Mouse (Mus musculus) heart, postnatal 4 days (tissue): ENCODE measurements at regions not wholly inside any gene's neighbourhood (a gene's known extent, or its start where the extent isn't known, plus 50 kb on each side); places are given as distances from the start of the nearest gene placed in this dataset.

Source experiments
- DNase-seq: peaks from one replicate; pipeline ENCODE4 v3.0.0; 2021

DNA sequence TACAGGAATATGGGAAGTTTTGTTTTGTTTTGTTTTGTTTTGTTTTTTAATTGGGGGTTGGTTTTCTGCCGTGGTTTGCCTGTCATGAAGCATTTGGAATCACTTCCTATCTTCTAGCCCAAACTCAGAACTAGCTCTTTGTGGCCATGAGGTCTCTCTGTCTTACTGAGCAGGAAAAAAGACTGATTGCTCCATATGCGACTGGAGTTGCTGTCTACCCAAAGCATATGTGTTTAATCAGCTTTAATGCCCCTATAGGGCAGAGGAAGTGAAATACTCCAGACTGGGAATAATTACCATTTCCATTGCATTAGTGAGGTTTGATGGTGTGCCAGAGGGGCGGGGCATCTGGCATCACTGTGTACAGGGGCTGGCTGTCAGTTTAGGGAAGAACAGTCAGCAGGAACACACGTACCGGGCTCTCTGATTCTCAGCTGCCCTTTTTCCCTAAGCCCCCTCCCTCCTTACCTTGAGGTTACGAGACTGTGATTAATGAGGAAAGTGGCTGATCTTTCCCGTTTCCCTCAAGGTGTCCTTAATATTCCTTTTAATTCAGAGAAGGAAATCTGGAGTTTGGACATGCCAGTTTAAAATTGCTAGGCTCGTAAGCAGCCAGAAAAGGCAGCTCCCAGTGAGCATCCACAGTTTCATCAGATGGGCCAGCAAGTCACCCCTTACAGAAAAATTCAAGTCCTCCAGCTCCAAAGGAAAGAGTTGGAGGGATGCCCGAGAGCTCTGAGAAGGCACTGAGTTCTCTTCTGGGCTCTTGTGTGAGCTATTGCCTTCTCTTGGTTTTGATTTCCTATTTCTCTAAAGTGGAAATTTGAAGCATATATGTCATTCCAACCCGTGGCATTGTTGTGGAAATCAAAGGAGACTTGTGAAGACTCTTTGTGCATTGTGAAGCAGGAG lies 2482.1 kb upstream of the 5930422O12Rik start:
- no peak for DNase-seq

DNA sequence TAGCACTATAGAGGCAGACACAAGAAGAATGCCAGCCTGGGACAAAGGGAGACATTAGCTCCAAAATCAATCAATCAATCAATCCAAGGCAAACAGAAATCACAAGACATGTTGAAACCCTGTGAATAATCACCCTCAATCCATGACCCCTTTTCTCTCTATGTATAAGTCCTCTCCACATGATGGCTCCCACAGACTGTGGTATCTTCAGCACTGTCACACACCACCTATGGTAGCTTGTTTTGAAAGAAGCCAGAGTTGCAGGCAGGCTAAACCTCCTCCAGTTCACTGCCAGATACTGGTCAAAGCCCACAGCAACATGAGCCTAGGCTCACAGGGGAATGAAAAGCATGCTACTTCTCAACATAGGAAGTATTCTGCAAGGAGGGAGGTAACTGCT lies 2475.7 kb upstream of the 5930422O12Rik start:
- no peak for DNase-seq

DNA sequence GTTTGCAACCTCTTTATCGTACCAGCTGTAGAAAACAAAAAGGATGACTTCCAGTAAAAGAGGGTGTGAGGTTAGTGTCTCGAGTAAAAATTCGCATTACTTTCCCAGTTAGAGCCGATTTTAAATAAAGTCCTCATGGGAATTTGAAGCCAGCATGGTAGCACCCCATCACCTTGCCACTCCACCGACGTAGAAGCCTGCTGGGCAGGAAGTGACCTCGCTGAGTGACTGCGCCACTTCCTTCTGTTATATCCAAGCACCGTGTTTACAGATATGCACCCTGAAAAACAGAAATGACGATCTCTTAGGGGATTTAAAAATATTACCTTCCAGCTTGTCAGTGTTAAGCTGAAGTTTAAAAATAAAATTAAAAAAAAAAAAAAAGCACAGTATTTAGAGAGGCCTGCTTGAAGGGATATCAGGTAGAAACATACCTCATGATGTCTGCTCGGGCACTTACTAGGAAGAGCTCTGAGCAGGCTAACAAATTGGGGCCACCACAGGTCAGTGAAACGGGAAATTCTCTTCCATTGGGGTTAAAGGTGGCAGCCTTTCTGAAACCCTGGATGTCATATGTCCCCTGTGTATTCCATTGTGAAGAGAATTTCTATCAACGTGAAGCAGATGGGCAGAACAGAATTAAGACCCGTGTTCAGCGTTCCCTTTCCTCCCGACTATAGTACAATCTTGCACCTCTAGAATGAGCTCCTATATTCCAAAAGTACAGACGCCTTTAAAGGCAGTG lies 2468.9 kb upstream of the 5930422O12Rik start:
- DNase-seq = no peak

DNA sequence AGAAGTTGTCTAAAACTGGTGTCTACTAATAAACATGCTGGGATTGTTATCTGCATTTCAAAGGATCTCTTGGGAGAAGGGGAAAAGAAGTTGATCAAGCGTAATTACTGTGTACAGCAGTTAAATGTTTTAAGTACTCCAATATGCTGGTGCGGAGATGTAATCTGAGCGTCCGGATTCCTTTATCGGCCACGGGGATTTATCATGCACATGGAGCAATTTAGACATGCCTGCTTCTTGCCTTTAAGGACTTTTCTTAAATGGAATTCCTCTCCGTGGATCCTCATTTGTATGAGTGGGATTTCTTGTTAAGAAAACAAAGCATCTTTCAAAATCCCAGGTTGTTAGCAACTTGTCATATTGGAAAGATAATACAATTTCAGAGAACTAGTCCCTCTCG lies 2468.0 kb upstream of the 5930422O12Rik start:
- no peak for DNase-seq

DNA sequence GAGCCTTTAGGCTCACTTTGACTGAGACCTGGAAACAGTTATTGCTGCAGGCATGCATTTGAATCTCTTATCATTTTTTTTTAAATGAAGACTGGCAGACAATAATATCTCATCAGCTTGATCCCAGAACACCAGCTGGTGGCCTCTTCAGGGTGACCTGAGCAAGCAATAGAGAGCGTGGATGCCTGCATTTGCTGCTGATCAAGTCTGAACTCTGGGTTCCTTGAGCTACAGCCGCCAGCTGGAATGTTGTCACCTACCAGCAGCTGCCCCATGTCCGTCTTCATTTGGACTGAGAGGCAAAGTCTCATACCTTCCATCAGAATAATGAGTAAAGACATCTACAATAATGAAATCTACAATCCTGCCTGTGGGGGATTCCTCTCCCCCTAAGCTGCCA lies 2466.3 kb upstream of the 5930422O12Rik start:
- no peak for DNase-seq

DNA sequence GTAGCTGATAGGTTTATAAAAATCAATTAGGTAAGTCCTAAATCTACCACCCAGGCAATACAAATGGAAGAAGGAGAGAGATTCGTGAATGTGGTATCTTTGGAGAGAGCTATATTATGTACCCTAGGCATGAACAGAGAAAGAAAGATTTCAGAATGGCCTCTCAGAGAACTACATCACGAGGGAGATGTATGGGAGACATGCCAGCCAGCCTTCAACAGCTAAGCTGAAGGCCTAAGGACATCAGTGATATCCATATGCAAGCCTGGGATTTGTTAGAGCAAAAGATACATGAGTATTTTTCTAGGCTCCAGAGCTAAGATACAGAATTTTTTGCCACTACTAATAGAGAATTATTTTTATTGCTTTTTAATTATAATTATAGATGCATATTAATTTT lies 2445.7 kb upstream of the 5930422O12Rik start:
- peak; percentile 30 for DNase-seq

DNA sequence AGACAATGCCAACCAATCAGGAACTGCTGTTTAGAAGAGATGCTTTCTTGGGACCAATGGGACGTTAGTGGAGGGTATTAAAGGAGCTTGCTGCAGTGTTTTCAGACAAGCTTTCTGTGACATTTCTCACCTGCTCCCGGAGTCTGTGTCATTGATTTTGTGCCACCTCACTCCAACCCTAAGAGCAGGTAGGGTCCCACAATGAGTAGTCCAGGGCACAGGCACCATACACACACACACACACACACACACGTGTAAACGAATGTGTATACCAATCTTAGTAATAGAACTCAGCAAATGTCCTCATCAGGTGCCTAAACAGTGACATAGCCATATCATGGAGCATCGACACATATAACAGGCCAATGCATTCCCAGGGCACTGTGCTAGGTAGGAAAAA lies 2440.5 kb upstream of the 5930422O12Rik start:
- DNase-seq = no peak

DNA sequence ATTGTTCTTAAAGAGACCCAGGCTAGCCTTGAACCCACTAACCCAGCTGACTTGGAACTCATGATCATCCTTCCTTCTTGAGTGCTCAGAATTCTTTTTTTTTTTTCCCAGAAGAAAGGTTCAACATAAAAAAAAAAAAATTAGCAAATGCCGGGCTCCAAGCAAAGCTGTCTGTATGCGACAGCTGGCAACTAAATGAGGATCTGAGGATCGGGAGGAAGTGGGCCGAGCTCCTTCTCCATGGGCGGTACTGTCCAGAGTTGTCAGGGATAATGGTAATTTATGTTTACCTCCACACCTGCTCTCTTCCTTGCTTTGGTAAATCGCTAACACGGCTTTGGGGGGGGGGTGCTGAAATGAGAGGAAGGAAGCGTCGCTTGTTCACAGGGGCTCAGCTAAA lies 2429.9 kb upstream of the 5930422O12Rik start:
- DNase-seq = no peak

DNA sequence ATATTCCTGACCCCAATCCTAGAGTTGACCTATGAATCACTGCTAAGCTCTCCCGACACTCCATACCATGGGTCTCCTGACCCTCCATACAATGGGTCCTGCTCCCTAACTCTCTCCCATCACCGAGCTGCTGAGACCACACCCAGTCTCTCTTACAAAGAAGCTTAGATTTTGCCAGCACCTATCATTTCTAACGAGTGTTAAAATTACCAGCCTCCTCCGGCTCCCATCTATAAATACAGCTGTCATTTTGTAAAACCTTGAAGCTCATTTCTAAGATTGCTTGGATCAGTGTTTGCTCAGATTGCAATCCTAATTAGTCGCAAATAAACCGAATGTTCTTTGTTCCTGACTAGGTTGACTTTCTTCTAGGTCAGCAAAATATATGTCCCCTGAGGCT lies 2428.4 kb upstream of the 5930422O12Rik start:
- DNase-seq = no peak

DNA sequence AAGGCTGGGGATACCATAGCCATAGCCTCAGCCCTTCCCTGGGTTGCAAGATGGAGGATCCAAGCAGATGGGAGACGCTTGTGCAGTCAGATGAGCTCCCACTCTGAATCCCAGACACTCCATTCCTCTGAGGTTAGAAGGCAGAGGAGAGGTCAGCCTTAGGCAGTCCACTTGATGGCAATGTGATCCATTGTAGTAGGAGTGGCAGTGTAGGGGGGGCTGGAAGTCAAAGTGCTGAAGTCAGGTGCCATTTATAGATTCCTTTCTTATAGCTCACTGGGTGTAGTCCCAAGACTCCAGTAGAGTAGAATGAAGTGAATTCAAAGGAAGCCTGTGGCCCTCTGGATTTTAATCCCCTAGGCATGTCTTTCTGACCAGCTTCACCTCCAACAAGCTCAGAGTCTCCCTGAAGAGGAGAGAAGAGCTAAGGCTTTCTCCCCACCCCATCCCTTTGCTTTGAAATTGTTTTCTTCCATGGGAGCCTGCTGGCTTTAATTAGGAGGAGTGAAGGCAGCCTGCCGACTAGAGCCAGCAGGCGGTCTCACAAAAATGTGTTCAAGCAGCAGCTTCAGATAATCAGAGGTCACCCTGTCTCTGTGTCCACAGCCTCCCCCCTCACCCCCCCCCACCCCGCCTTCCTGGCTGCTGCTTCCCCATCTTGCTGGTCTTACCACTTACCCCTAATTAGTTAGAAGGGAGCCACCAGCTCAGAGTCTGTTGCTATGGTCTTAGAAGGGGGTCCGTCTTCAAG lies 2426.4 kb upstream of the 5930422O12Rik start:
- DNase-seq = peak; percentile 8

DNA sequence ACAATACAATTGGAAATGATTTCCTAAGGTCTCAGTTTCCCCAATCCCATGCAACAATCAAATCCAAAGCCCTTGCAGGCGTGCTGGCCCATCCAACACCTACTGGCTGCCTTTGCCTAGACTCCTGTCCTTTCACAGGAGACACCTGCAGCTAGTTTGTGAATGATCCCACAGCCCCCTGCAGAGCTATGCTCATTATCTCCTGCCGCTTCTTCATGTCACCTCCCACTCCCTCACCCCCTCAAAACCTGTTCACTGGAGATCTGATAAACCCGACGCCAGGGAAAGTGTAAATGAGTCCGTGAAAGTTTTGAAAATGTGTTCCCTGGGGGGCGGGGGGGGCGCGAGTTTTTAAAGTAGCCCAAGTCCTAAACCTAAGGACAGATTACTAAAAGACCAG lies 2420.2 kb upstream of the 5930422O12Rik start:
- no peak for DNase-seq

DNA sequence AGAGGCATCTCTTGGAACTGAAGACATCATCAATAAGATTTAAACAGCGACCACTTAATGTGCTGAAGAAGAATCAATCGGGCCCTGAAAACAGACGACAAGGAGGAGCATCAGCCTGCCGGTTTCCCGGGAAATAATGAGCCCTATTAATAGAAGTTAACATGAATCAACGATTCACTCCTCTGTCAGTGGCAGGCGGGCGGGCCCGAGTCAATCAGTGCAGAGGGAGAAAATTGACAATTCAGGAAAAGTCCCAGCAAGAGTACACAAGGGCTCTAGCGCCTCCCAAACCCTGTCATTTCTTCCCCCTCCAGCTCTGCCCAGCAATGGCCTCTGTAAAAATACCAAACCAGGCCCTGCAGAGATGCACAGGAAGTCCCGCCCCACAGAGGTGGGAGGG lies 2416.4 kb upstream of the 5930422O12Rik start:
- DNase-seq = no peak

DNA sequence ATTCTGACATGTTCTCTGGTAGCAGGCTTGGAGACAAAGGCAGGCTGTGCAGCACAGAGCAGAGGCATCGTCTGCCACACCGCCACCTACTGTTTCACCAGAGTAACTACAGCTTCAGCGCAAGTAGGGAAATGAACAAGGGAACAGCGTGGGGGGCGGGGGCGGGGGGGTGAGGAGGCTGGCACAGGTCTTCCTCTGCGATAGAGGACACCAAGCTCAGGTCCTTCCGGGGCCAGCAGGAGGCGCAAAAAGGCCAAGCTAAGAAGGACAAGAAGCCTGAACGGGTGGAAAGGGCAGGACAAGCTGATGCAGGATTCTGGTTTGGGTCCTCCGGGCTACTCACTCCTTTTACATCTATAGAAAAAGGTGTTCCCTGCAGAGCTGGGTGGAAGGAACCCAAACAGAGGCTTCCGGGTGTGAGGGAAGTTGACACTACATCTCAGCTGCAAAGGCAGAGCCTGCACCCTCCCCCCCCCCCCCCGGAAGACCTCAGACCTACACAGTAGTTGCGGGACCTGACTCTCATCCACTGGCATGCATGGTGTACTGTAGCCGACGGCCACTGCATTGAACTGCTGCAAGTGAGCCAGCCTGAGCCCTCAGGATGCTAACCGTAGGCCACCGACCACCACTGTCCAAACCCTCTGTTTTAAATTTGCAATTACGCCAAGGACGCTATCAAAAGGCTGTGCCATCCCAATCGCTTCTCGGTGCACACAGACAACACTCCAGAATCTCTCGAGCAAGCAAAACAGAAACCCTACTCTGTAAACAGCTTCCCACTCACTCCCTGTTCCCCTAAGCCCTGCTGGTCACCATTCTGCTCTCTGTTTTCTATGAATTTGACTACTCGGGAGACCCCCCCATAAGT lies 2396.6 kb upstream of the 5930422O12Rik start:
- DNase-seq = peak; percentile 66

DNA sequence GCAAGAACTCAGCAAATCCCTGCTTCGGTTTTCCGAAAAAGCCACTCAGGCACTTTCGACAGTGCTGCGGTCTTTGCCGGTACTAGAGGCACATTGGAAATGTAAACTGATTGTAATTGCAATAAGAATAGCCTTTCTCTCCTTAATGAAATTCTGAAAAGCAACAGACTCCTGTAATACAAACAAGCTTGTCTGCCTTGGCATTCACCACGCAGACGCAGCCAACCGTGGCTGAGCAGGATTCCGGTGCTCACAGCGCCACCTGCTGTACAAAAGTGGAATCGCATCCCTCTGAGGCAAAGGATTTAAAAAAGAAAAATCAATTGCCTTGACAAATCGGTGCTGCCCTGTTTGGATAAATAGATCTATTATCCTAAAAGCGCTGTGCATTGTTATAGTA lies 2395.2 kb upstream of the 5930422O12Rik start:
- DNase-seq = peak; percentile 89

DNA sequence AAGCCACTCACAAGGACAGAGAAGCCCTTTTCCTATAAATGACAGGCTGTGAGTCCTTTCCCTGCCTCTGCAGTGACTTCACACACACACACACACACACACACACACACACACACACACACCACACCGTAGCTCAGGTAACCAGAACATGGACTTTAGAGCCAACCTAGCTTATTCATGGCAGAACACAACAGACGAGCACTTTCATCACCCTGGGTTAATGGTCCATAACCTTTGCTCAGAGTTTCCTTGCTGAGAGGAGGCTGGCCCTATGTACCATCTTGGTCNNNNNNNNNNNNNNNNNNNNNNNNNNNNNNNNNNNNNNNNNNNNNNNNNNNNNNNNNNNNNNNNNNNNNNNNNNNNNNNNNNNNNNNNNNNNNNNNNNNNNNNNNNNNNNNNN lies 2391.6 kb upstream of the 5930422O12Rik start:
- DNase-seq = no peak
